Mouse (Mus musculus): Measurements from ENCODE around the gene Gm10153. TPM values are rescaled to one million over a fixed set of nuclear protein-coding genes. Genes with fewer than 3 reads are reported as not detected.
"Not testable (repeated sequence)": the region's sequence is repeated elsewhere in the genome, so short reads cannot be mapped to it uniquely, and the experiment has no call there.

Gm10153 gene
- total RNA-seq, 2 experiments from 2014 or later, result not detected

DNA sequence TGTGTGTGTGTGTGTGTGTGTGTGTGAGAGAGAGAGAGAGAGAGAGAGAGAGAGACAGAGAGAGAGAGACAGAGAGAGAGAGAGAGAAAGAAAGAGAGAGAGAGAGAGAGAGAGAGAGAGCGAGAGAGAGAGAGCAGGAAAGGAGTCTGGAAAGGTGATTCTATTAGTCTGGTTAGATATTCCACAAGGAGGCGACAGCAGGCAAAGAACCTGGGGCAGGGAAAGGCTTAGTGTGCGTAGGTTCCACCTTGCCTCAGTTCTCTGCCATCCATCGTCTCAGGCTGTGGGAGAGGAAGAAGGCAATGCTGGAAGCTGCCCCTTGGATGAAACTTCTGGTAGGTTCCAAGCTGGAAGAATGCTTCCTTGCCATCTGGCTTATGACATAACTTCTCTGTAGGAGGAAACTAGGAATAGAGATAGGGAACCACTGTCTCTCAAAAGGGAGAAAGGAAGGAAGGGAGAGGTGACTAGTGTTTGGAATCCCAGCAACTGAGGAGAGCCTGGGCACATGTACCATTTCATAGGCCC lies 44.7 kb downstream of the Gm10153 start:
- no peak for DNase-seq
- intact Hi-C loops (cut with DNase I), result no loop called here

DNA sequence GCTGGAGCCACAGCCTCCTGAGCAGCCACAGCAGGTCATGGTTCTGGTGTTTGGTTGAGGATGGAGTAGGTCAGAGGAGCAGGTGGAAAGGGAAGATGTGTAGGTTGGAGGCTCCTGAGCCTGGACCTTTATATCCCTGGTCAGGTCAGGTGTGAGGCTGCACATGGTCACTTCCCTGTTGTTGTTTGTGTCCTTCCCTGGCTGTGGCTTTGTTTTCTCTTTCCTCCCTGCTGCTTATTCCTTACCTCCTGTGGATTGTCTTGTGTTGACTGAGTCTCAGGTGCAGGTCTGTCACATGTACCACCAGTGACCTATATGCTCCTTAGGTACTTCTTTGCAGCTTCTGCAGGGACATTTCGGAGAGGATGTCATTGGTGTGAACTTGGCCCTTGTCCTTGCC lies 45.7 kb downstream of the Gm10153 start, which contains the start of gene Gm45337:
Gene Gm45337 (minus strand): TSS at position 101 of the 400 bp plus-strand sequence.
- DNase-seq, result no peak
- intact Hi-C loops (cut with DNase I), result no loop called here

DNA sequence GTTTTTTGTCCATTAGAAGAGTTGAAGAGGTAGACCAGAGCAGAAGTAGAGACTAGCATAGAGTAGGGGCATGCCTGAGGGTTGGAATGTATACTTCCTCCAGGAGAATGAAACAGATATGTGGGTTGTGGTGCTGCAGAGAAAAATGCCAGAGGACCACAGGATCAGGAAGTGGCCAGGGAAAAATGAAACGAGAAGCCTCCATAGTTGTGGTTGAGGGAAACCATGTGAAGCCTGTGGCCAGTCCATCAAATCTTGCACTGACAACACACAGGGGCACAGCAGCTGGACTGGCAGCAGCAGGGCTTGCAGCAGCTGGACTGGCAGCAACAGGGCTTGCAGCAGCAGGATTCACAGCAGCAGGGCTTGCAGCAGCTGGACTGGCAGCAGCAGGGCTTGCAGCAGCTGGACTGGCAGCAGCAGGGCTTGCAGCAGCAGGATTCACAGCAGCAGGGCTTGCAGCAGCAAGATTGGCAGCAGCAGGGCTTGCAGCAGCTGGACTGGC lies 46.6 kb downstream of the Gm10153 start:
- intact Hi-C loops (cut with DNase I); DNase-seq: not testable (repeated sequence)

DNA sequence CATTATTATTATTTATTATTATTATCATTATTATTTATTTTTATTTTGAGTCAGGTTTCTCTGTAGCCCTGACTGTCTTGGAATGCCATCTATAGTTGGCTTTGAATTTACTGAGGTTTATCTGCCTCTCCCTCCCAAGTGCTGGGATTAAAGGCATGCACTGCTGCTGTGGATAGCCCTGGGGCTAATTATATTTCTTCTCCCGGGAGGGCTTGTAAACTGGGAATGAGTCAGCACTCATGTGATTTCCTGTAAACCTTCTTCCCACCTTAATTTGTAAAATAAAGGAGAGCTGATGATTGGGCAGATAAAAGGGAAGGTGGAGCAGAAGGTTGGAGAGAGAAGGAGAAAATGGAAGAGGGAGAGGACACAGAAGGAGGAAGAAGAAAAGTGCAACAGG lies 49.5 kb downstream of the Gm10153 start:
- intact Hi-C loops (cut with DNase I), result no loop called here
- no peak for DNase-seq

Other genes starting within 250 kb of the Gm10153 start
- under 1 TPM; 0.12 to 0.46 TPM for gene Brsk2, start 240.6 kb downstream of the Gm10153 start, total RNA-seq (2021)
- 10 to 100 TPM; 39.9 to 43.0 TPM for gene Mob2, start 129.3 kb downstream of the Gm10153 start, total RNA-seq (2021)
- gene Dusp8, start 94.5 kb downstream of the Gm10153 start, total RNA-seq (2021), result 10 to 100 TPM; 29.2 to 35.4 TPM
- gene Gm45618, start 69.7 kb downstream of the Gm10153 start, total RNA-seq (2021), result not detected
- gene Gm39115, start 54.4 kb downstream of the Gm10153 start, total RNA-seq (2021), result not detected
- gene Gm45337, start 45.8 kb downstream of the Gm10153 start, total RNA-seq (2021), result not detected
- gene Gm29735, start 33.3 kb downstream of the Gm10153 start, total RNA-seq (2021), result not detected
- not detected for gene Gm4553, start 24.6 kb downstream of the Gm10153 start, total RNA-seq (2021)
- not detected for gene Krtap5-2, start 14.4 kb downstream of the Gm10153 start, total RNA-seq (2021)
- gene Krtap5-3, start 11.0 kb upstream of the Gm10153 start, total RNA-seq (2021), result not detected
- not detected for gene Gm7579, start 21.5 kb upstream of the Gm10153 start, total RNA-seq (2021)
- not detected for gene Krtap5-5, start 39.6 kb upstream of the Gm10153 start, total RNA-seq (2021)
- not detected for gene Gm40460, start 50.7 kb upstream of the Gm10153 start, total RNA-seq (2021)
- gene Gm2431, start 68.0 kb upstream of the Gm10153 start, total RNA-seq (2021), result not detected
- not detected for gene Gm4559, start 84.0 kb upstream of the Gm10153 start, total RNA-seq (2021)
- not detected for gene Krtap5-1, start 106.7 kb upstream of the Gm10153 start, total RNA-seq (2021)
- gene Krtap5-4, start 113.2 kb upstream of the Gm10153 start, total RNA-seq (2021), result not detected
- gene Ifitm10, start 183.4 kb upstream of the Gm10153 start, total RNA-seq (2021), result 1 to 10 TPM; 1.7 to 2.1 TPM
- gene Gm49369, start 192.3 kb upstream of the Gm10153 start, total RNA-seq (2021), result 1 to 10 TPM; 2.4 to 6.7 TPM
- 100 to 1,000 TPM; 572 to 613 TPM for gene Ctsd, start 197.6 kb upstream of the Gm10153 start, total RNA-seq (2021)
- gene Syt8, start 244.5 kb upstream of the Gm10153 start, total RNA-seq (2021), result not detected

Measured in heart, postnatal 14 days (tissue).